Mouse (Mus musculus): Measurements from ENCODE around the gene Taf15. TPM values are rescaled to one million over a fixed set of nuclear protein-coding genes. Genes with fewer than 3 reads are reported as not detected.

Taf15 gene
- 17.6 and 19.9 TPM in 2 replicates for polyA plus RNA-seq (2015; fragmentation: Nextera tagmentation; extraction: Ambion mirVana)

- Histone ChIP-seq H3K9me3 (no peaks in the 10 kb centered on the region), H3K4me3 (replicated peaks) (peak within 1 kb of the TSS; percentile 94), H3K27me3 (peaks cover 22% of the 10 kb centered on the region; the same call in 1 of the 2 replicates), H3K9ac (replicated peaks) (peak within 1 kb of the TSS; percentile 93), H3K27ac (peak within 1 kb of the TSS; percentile 95), H3K4me2 (replicated peaks) (peak within 1 kb of the TSS; percentile 94), H3K36me3 (peaks cover 8% of the 10 kb centered on the region), H3K4me1 (replicated peaks) (peaks cover 21% of the 10 kb centered on the region)
- WGBS = under 1% methylated on average over 66 of the region's 66 CpGs
- peak; percentile 99 for ATAC-seq
Measured at GRCm38 (mm10) chr11:83472324-83473234, at the start of gene Taf15. TSS of gene Taf15 (plus strand) at chr11:83473086.

DNA sequence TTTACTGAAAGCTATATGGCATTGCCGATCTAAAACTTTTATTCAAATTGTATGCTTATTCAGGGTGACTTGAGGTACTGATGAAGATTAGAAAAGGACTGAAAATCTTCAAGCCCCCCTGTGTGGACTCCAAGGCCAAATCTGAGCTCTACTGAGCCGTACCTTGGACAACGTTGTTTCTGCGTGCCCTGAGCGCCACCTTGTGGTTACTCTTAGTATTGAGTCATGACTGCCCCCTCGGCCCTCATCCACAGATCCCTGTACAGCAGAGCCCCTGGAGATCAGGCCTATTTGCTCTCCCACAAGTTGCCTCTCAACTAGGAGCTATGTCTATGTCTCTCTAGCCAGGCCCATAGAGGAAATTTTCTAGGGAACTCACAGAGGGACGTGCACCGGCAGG is 48.2 kb upstream of the Taf15 start:
- peak; percentile 63 for ATAC-seq
- H3K4me3 ChIP-seq (replicated peaks) = no peak overlapping the region
- H3K9ac ChIP-seq (replicated peaks) = no peak overlapping the region
- peaks cover 4% of the 10 kb centered on the region; the same call in 1 of the 2 replicates for H3K4me1 ChIP-seq (replicated peaks)
- peaks cover 61% of the 10 kb centered on the region for H3K27me3 ChIP-seq
- 9% methylated on average over 8 of the region's 8 CpGs for WGBS
- H3K4me2 ChIP-seq (replicated peaks) = no peak overlapping the region
- no peak overlapping the region for H3K27ac ChIP-seq
- no peaks in the 10 kb centered on the region for H3K9me3 ChIP-seq
- H3K36me3 ChIP-seq = no peaks in the 10 kb centered on the region

- no peak overlapping the region for H3K9ac ChIP-seq (replicated peaks)
- ATAC-seq = no peak
- H3K36me3 ChIP-seq = no peaks in the 10 kb centered on the region
- H3K9me3 ChIP-seq = no peaks in the 10 kb centered on the region
- peaks cover 47% of the 10 kb centered on the region for H3K27me3 ChIP-seq
- peaks cover 5% of the 10 kb centered on the region; the same call in 1 of the 2 replicates for H3K4me1 ChIP-seq (replicated peaks)
- 52% methylated on average over 17 of the region's 17 CpGs for WGBS
- H3K4me3 ChIP-seq (replicated peaks) = no peak overlapping the region
- H3K4me2 ChIP-seq (replicated peaks) = 0 out of 2 replicates have a peak overlapping the region, but pooled peaks have one; percentile 5
- H3K27ac ChIP-seq = no peak overlapping the region
Measured at GRCm38 (mm10) chr11:83426964-83427363, 45.9 kb upstream of the Taf15 start.

DNA sequence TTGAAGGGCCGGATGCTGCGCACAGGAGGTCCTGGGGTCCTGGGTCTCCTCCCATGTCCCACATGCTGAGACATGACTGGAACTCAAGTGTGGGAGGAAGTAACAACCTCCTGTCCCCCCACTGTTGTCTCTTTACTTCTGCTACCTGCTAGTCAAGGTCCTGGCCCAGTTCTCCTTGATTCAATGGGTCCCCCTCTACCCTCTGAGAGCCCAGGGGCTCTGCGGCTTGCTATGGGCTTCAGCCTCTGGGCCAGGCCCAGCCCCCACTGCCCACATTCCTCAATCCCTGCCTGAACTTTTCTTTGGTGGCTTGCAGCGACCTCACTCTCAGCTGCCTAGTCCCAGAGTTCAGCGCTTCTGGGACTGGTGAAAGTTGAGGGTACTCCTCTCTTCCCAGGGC is 43.5 kb upstream of the Taf15 start, which contains the start of gene Gas2l2:
TSS of gene Gas2l2 (minus strand) at position 101 of the 400 bp plus-strand sequence.
- Histone ChIP-seq H3K36me3 (no peaks in the 10 kb centered on the region), H3K4me1 (replicated peaks) (peaks cover 5% of the 10 kb centered on the region; the same call in 1 of the 2 replicates), H3K27ac (no peak within 1 kb of the TSS), H3K4me2 (replicated peaks) (no peak within 1 kb of the TSS), H3K4me3 (replicated peaks) (no peak within 1 kb of the TSS), H3K9ac (replicated peaks) (no peak within 1 kb of the TSS), H3K9me3 (no peaks in the 10 kb centered on the region), H3K27me3 (peaks cover 41% of the 10 kb centered on the region)
- ATAC-seq = no peak
- 56% methylated on average over 5 of the region's 5 CpGs for WGBS

DNA sequence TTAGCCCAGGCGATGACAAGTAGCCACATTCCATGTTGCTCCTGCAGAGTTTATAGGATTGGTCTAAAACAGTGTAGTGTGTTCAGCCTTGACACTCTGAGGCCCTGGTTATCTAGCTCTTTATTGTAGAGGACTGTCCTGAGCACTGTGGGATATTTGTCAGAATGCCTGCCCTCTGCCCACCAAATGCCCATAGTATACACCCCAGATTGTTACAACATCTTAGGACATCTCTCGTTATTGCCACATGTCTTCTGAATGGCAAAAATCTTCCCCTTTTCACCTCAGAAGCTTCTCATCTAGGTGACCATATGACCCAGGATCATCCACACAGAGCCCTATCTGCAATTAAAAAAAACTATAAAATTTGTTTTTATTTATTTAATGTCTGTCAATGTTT is 40.4 kb upstream of the Taf15 start:
- Histone ChIP-seq H3K27ac (no peak overlapping the region), H3K4me2 (replicated peaks) (no peak overlapping the region), H3K36me3 (no peaks in the 10 kb centered on the region), H3K9me3 (no peaks in the 10 kb centered on the region), H3K9ac (replicated peaks) (no peak overlapping the region), H3K4me1 (replicated peaks) (peaks cover 5% of the 10 kb centered on the region; the same call in 1 of the 2 replicates), H3K27me3 (peaks cover 27% of the 10 kb centered on the region), H3K4me3 (replicated peaks) (no peak overlapping the region)
- WGBS = 78% methylated on average over 2 of the region's 2 CpGs
- ATAC-seq = no peak

- Histone ChIP-seq H3K27ac (no peak within 1 kb of the TSS), H3K27me3 (peaks cover 30% of the 10 kb centered on the region), H3K9ac (replicated peaks) (no peak within 1 kb of the TSS), H3K9me3 (no peaks in the 10 kb centered on the region), H3K36me3 (no peaks in the 10 kb centered on the region), H3K4me3 (replicated peaks) (no peak within 1 kb of the TSS), H3K4me1 (replicated peaks) (0 out of 2 replicates have a peak, but pooled peaks cover 6% of the 10 kb centered on the region), H3K4me2 (replicated peaks) (no peak within 1 kb of the TSS)
- 96% methylated on average over 1 of the region's 1 CpGs for WGBS
- ATAC-seq = no peak
Measured at GRCm38 (mm10) chr11:83437377-83437776, 35.5 kb upstream of the Taf15 start, which contains the start of gene 1700020L24Rik. TSS of gene 1700020L24Rik (plus strand) at chr11:83437677.

GRCm38 (mm10) chr11:83439426-83440060 is 33.3 kb upstream of the Taf15 start:
- no peak overlapping the region for H3K27ac ChIP-seq
- peak overlapping the region; percentile 70 for H3K9ac ChIP-seq (replicated peaks)
- H3K27me3 ChIP-seq = peaks cover 52% of the 10 kb centered on the region
- 33% methylated on average over 11 of the region's 11 CpGs for whole genome bisulfite sequencing
- H3K4me3 ChIP-seq (replicated peaks) = peak overlapping the region; percentile 60
- ATAC-seq = no peak
- no peaks in the 10 kb centered on the region for H3K36me3 ChIP-seq
- H3K9me3 ChIP-seq = no peaks in the 10 kb centered on the region
- H3K4me1 ChIP-seq (replicated peaks) = peaks cover 12% of the 10 kb centered on the region
- H3K4me2 ChIP-seq (replicated peaks) = peak overlapping the region; percentile 86

DNA sequence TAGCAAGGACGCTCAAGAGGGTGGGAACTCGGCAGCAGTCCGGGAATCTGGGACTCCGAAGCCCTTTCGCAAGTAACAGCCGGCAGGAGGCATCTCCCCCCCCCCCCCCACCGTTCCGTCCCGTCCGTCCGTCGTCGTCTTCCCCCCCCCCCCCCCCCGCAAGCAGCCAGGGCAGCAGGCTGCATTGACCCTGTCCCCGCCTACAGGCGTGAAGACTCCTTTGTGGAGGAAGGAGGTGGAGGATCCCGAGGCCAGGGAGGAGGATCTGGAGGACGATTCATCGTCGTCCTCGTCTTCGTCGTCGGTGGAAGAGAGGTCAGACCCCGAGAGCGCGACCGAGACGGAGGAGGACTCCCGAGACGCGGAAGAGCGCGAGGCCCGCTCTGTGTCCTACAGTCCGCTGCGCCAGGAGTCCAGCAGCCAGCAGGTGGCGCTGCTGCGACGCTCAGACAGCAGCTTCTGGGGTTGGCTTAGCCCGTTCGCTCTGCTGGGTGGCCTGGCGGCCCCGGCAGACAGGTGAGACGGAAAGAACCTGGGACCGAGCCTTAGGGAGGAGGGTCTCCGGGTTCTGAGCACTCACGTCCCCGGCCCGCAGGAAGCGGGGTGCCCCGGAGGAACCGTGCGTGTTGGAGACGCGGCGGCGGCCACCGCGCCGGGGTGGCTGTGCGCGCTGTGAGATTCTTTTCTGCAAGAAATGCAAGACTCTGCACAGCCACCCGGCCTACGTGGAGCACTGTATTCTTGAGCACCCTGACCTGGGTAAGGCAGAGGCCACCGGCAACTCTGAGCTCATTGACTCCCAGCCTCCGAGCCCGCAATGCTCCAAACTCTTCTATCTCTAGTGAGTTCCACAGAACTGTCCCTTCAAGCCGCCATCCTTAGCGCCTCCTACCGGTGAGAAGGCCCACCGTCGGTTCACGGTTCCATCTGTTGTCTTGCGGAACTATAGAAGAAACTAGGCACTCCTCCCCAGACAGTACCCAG is 32.5 kb upstream of the Taf15 start:
- Histone ChIP-seq H3K9me3 (no peaks in the 10 kb centered on the region), H3K27ac (no peak overlapping the region), H3K9ac (replicated peaks) (peak overlapping the region; percentile 70), H3K4me1 (replicated peaks) (peaks cover 16% of the 10 kb centered on the region), H3K36me3 (no peaks in the 10 kb centered on the region), H3K27me3 (peaks cover 60% of the 10 kb centered on the region), H3K4me2 (replicated peaks) (peak overlapping the region; percentile 86), H3K4me3 (replicated peaks) (peak overlapping the region; percentile 60)
- WGBS = under 1% methylated on average over 64 of the region's 75 CpGs
- peak; percentile 97 for ATAC-seq

DNA sequence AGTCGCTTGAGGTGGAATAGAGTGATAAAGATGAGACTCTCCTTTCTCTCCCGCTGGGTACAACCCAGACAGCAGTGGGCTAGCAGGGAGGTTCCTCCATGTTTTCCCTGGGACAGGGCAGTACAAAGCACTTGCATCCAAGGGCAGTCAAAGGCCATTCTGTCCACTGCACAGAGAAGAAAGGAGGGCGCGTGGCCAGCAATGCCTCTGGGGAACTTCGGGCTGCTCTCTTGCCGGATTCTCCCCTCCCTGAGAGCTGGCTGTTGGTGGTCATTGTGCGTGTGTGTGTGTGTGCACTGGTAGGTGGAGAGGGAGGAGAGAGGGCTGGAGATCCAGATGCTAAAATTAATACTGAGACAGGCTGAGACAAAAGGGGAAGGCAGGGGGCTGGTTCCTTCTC is 31.7 kb upstream of the Taf15 start:
- H3K27ac ChIP-seq = no peak overlapping the region
- no peaks in the 10 kb centered on the region for H3K9me3 ChIP-seq
- peaks cover 69% of the 10 kb centered on the region for H3K27me3 ChIP-seq
- no peaks in the 10 kb centered on the region for H3K36me3 ChIP-seq
- no peak overlapping the region for H3K4me2 ChIP-seq (replicated peaks)
- H3K4me3 ChIP-seq (replicated peaks) = no peak overlapping the region
- 44% methylated on average over 7 of the region's 7 CpGs for WGBS
- H3K4me1 ChIP-seq (replicated peaks) = peaks cover 16% of the 10 kb centered on the region
- no peak overlapping the region for H3K9ac ChIP-seq (replicated peaks)
- ATAC-seq = no peak; the same call in 1 of the 2 replicates

DNA sequence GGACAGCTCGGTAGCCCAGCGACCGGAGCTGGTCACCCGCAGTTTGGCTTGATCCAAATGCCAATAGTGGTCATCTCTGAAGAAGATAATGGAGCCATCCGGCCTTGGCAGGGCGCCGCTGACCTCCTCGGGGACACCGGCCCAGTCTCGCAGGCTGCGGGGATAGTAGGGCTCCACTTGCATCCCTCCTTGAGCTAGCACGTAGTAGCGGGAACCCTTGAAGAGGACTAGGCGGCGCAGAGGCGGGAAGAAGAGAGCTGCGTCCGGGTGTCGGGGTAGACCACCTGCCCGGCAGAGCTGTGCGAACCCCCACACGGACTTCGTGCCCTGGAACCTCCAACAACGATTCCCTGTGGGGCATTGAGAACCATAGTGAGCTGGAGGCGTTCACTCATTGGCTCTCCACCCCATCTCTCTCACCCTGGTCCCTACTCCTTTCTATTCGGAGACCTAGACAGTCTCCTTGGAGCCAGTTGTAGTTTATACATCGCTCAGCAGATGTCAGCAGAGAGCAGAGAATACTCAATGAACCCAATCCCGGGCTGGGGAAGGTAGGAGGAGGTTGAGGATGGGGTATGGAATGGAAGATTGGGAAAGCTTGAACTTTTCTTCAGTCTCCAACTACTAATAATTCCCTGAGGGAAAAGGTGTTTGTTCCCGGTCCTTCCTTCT is 30.2 kb upstream of the Taf15 start:
- WGBS = 15% methylated on average over 29 of the region's 29 CpGs
- ATAC-seq = peak; percentile 18; the same call in 1 of the 2 replicates

GRCm38 (mm10) chr11:83443824-83444223 is 29.1 kb upstream of the Taf15 start:
- Histone ChIP-seq H3K36me3 (no peaks in the 10 kb centered on the region), H3K9me3 (no peaks in the 10 kb centered on the region), H3K4me3 (replicated peaks) (no peak overlapping the region), H3K27me3 (peaks cover 68% of the 10 kb centered on the region), H3K27ac (no peak overlapping the region), H3K4me2 (replicated peaks) (no peak overlapping the region), H3K9ac (replicated peaks) (no peak overlapping the region), H3K4me1 (replicated peaks) (peaks cover 24% of the 10 kb centered on the region)
- 12% methylated on average over 7 of the region's 7 CpGs for WGBS
- ATAC-seq = no peak

More for the DNA sequence above, 30.2 kb upstream of the Taf15 start:
- Histone ChIP-seq H3K4me3 (replicated peaks) (peak overlapping the region; percentile 22), H3K27me3 (peaks cover 71% of the 10 kb centered on the region), H3K27ac (no peak overlapping the region), H3K9me3 (no peaks in the 10 kb centered on the region), H3K4me2 (replicated peaks) (peak overlapping the region; percentile 46), H3K4me1 (replicated peaks) (peaks cover 16% of the 10 kb centered on the region), H3K36me3 (no peaks in the 10 kb centered on the region), H3K9ac (replicated peaks) (no peak overlapping the region)
